Mouse (Mus musculus) E14TG2a.4 (cell line): ENCODE data around the gene Ntm.

ENCODE experiments used
- CTCF ChIP-seq: conservative IDR thresholded peaks from 2 replicates; pipeline ENCODE4 v1.5.1; 2014; ENCODE audit warnings: low read length
- NANOG ChIP-seq: IDR thresholded peaks from 2 replicates; pipeline ENCODE4 v1.6.1; 2014; ENCODE audit warnings: borderline replicate concordance, low read length, mixed read lengths

DNA sequence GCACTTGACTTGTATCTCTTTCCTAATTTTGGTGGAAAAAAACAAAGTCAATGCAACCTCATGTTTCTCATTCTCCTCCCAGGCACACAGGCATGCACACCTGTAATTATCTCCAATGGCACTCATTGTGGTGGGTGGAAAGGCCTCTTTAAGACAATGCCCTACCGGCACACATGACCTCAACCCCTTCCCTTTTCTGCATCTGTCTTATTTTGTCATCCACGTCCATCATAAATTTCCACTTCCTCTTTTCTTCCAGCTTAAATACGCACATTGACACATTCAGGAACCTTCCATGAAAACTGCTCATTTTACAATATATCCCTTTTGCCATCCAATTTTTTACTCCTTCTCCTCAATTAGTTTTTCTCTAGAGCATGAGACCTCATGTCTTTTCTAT, 74.2 kb downstream of the Ntm start:
- TF ChIP-seq CTCF (no peak), NANOG (no peak)
